Mouse (Mus musculus) heart, postnatal 4 days (tissue): ENCODE measurements around the gene Prlr. TPM values are rescaled to one million over a fixed set of nuclear protein-coding genes. Genes with fewer than 3 reads are reported as not detected.

Experiments
- DNase-seq: peaks from one replicate; pipeline ENCODE4 v3.0.0; 2021
- total RNA-seq, 2 experiments: library from RNA; stranded (reverse); gene quantifications; 2 replicates each; pipeline ENCODE4 v1.2.3; 2021

Gene Prlr
- total RNA-seq, 2 experiments from 2014 or later: 1.2 to 1.7 TPM

- DNase-seq: no peak
Observed at GRCm38 (mm10) chr15:10235977-10236376, 58.9 kb downstream of the Prlr start.

GRCm38 (mm10) chr15:10236812-10237211 lies 59.8 kb downstream of the Prlr start:
- no peak for DNase-seq

- no peak for DNase-seq
Observed at GRCm38 (mm10) chr15:10238454-10238853, 61.4 kb downstream of the Prlr start.

GRCm38 (mm10) chr15:10240228-10240795 lies 63.3 kb downstream of the Prlr start:
- DNase-seq: no peak

- no peak for DNase-seq
Observed at GRCm38 (mm10) chr15:10242250-10242649, 65.2 kb downstream of the Prlr start.

GRCm38 (mm10) chr15:10249285-10249684 lies 72.2 kb downstream of the Prlr start:
- peak; percentile 22 for DNase-seq

- no peak for DNase-seq
Observed at GRCm38 (mm10) chr15:10250784-10251183, 73.7 kb downstream of the Prlr start.

- DNase-seq: no peak
Observed at GRCm38 (mm10) chr15:10252526-10252925, 75.5 kb downstream of the Prlr start.

GRCm38 (mm10) chr15:10262219-10262618 lies 85.2 kb downstream of the Prlr start:
- no peak for DNase-seq

- DNase-seq: no peak
Observed at GRCm38 (mm10) chr15:10262641-10263040, 85.6 kb downstream of the Prlr start.

GRCm38 (mm10) chr15:10263420-10263819 lies 86.4 kb downstream of the Prlr start:
- no peak for DNase-seq

GRCm38 (mm10) chr15:10264885-10265284 lies 87.8 kb downstream of the Prlr start:
- DNase-seq: no peak

GRCm38 (mm10) chr15:10267251-10267650 lies 90.2 kb downstream of the Prlr start:
- no peak for DNase-seq

GRCm38 (mm10) chr15:10276386-10276785 lies 99.3 kb downstream of the Prlr start:
- no peak for DNase-seq

- no peak for DNase-seq
Observed at GRCm38 (mm10) chr15:10277461-10277860, 100.4 kb downstream of the Prlr start.

- no peak for DNase-seq
Observed at GRCm38 (mm10) chr15:10281546-10281945, 104.5 kb downstream of the Prlr start.

- no peak for DNase-seq
Observed at GRCm38 (mm10) chr15:10283661-10284060, 106.6 kb downstream of the Prlr start.

GRCm38 (mm10) chr15:10296570-10296969 lies 119.5 kb downstream of the Prlr start:
- DNase-seq: no peak

- no peak for DNase-seq
Observed at GRCm38 (mm10) chr15:10298058-10298457, 121.0 kb downstream of the Prlr start.

- no peak for DNase-seq
Observed at GRCm38 (mm10) chr15:10299467-10299866, 122.4 kb downstream of the Prlr start.

GRCm38 (mm10) chr15:10306461-10306860 lies 129.4 kb downstream of the Prlr start:
- no peak for DNase-seq

- no peak for DNase-seq
Observed at GRCm38 (mm10) chr15:10311826-10312225, 134.8 kb downstream of the Prlr start.

- peak; percentile 71 for DNase-seq
Observed at GRCm38 (mm10) chr15:10313522-10314455, 136.8 kb downstream of the Prlr start.

GRCm38 (mm10) chr15:10325080-10325479 lies 148.0 kb downstream of the Prlr start, which contains the start of gene Gm21973:
Gm21973 (plus strand) TSS chr15:10325380.
- DNase-seq: no peak
